Mouse (Mus musculus): ENCODE data around the gene Pter.

GRCm38 (mm10) chr2:12935286-12935685 is 11.4 kb downstream of the Pter start:
- TF ChIP-seq MAX (IDR thresholded peaks at IDR 0.05; ENCODE audit: low read depth): no peak
- no peak for TF ChIP-seq POLR2A (IDR thresholded peaks at IDR 0.05; ENCODE audit: insufficient read length, low read depth)
- TF ChIP-seq POLR2AphosphoS2 (IDR thresholded peaks at IDR 0.05; ENCODE audit: insufficient read length, low read depth): no peak

Data from myocyte (in vitro differentiated cells).